Mouse (Mus musculus): ENCODE measurements at regions not wholly inside any gene's neighbourhood (a gene's known extent, or its start where the extent isn't known, plus 50 kb on each side); places are given as distances from the start of the nearest gene placed in this dataset.
A peak's percentile ranks its signal among the peaks of the same experiment; 100 is the strongest.
"Not testable (repeated sequence)": the region's sequence is repeated elsewhere in the genome, so short reads cannot be mapped to it uniquely, and the experiment has no call there.

GRCm38 (mm10) chr13:3341416-3341815 lies 196.4 kb upstream of the Gdi2 start:
- no peak for ATAC-seq (replicated peaks; ENCODE audit: poor library complexity, severe bottlenecking)

- ATAC-seq (replicated peaks; ENCODE audit: poor library complexity, severe bottlenecking), result no peak
Observed at GRCm38 (mm10) chr13:3343611-3344010, 194.3 kb upstream of the Gdi2 start.

- not testable (repeated sequence) for ATAC-seq (replicated peaks; ENCODE audit: poor library complexity, severe bottlenecking)
Observed at GRCm38 (mm10) chr13:3354912-3355311, 183.0 kb upstream of the Gdi2 start.

GRCm38 (mm10) chr13:3358079-3358608 lies 179.7 kb upstream of the Gdi2 start:
- no peak for ATAC-seq (replicated peaks; ENCODE audit: poor library complexity, severe bottlenecking)

- ATAC-seq (replicated peaks; ENCODE audit: poor library complexity, severe bottlenecking), result 0 out of 2 replicates have a peak, but pooled peaks have one; percentile 4
Observed at GRCm38 (mm10) chr13:3358996-3359750, 178.7 kb upstream of the Gdi2 start.

- ATAC-seq (replicated peaks; ENCODE audit: poor library complexity, severe bottlenecking), result peak; percentile 16
Observed at GRCm38 (mm10) chr13:3359751-3360260, 178.1 kb upstream of the Gdi2 start.

GRCm38 (mm10) chr13:3360503-3361490 lies 177.1 kb upstream of the Gdi2 start:
- ATAC-seq (replicated peaks; ENCODE audit: poor library complexity, severe bottlenecking), result peak; percentile 59

GRCm38 (mm10) chr13:3372701-3373100 lies 165.2 kb upstream of the Gdi2 start:
- ATAC-seq (replicated peaks; ENCODE audit: poor library complexity, severe bottlenecking), result no peak

- ATAC-seq (replicated peaks; ENCODE audit: poor library complexity, severe bottlenecking), result not testable (repeated sequence)
Observed at GRCm38 (mm10) chr13:3373522-3374220, 164.2 kb upstream of the Gdi2 start.

GRCm38 (mm10) chr13:3374796-3375195 lies 163.1 kb upstream of the Gdi2 start:
- no peak for ATAC-seq (replicated peaks; ENCODE audit: poor library complexity, severe bottlenecking)

GRCm38 (mm10) chr13:3377801-3378200 lies 160.1 kb upstream of the Gdi2 start:
- ATAC-seq (replicated peaks; ENCODE audit: poor library complexity, severe bottlenecking), result not testable (repeated sequence)

- not testable (repeated sequence) for ATAC-seq (replicated peaks; ENCODE audit: poor library complexity, severe bottlenecking)
Observed at GRCm38 (mm10) chr13:3405783-3406182, 132.1 kb upstream of the Gdi2 start.

GRCm38 (mm10) chr13:3406236-3407017 lies 131.4 kb upstream of the Gdi2 start:
- peak; percentile 100 for ATAC-seq (replicated peaks; ENCODE audit: poor library complexity, severe bottlenecking)

GRCm38 (mm10) chr13:3410281-3410680 lies 127.6 kb upstream of the Gdi2 start:
- ATAC-seq (replicated peaks; ENCODE audit: poor library complexity, severe bottlenecking), result not testable (repeated sequence)

- ATAC-seq (replicated peaks; ENCODE audit: poor library complexity, severe bottlenecking), result no peak
Observed at GRCm38 (mm10) chr13:3417026-3417425, 120.8 kb upstream of the Gdi2 start.

GRCm38 (mm10) chr13:3455374-3455773 lies 82.5 kb upstream of the Gdi2 start:
- not testable (repeated sequence) for ATAC-seq (replicated peaks; ENCODE audit: poor library complexity, severe bottlenecking)

- no peak for ATAC-seq (replicated peaks; ENCODE audit: poor library complexity, severe bottlenecking)
Observed at GRCm38 (mm10) chr13:3476884-3477283, 61.0 kb upstream of the Gdi2 start.

GRCm38 (mm10) chr13:3477997-3478728 lies 59.7 kb upstream of the Gdi2 start:
- ATAC-seq (replicated peaks; ENCODE audit: poor library complexity, severe bottlenecking), result peak; percentile 98
